Mouse (Mus musculus): ENCODE data around the gene Rhox8.
"Not testable (repeated sequence)": the region's sequence is repeated elsewhere in the genome, so short reads cannot be mapped to it uniquely, and the experiment has no call there.

The Rhox8 gene

DNA sequence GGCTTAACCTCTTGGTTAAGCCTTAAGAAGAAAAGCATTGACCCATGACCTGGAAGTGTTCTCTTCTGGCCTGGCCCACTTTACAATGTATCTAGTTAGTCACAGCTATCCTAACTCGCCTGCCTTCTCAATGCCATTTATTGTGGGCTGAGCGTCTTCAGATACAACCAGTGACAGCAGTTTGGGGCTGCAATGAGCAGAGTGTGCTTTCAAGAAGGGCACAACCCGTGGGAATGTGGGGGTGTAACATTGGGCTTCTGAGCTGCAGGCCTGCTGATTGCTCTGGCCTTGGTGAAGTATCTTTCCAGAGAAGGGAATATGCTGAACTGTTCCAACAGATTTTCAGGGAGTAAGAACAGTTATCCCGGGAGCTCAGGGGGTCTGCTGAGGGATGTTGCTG, at the start of gene Rhox8:
Gene Rhox8 (minus strand): TSS at position 101 of the 400 bp plus-strand sequence.
- no peak for DNase-seq (ENCODE audit: extremely low spot score)

DNA sequence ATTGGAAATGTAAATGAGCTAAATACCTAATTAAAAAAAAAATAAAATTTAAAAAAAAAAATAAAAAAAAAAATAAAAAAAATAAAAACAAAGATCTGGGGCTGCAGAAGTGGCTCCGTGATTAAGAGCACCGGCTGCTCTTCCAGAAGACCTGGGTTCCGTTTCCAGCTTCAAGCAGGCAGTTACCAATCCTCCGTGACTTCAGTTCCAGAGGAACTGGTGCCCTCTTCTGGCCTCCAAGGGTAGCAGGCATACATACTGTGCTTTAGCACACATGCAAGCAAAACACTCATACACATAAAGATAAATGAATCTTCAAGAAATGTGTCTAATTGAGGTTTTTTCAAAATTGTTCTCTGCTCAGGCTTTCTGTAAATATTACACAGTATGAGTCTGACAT, 37.6 kb upstream of the Rhox8 start:
- DNase-seq (ENCODE audit: extremely low spot score) = no peak

DNA sequence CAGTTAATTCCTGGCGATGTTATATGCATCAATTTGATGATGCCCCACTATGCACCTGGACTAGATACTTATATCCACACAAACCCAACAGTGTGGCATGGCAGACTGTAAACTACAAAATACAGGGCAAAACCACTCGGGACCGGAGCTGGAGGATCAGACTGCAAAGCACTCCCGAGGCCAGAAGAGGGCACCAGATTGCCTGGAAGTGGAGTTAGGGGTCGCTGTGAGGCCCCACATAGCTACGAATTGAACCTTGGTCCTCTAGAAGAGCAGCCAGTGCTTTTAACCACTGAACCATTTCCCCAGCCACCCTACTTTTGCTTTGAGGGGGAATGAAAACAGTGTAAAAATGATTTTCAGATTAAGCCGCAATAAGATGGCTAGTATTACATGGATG, 29.8 kb upstream of the Rhox8 start:
- DNase-seq (ENCODE audit: extremely low spot score) = peak; percentile 5

DNA sequence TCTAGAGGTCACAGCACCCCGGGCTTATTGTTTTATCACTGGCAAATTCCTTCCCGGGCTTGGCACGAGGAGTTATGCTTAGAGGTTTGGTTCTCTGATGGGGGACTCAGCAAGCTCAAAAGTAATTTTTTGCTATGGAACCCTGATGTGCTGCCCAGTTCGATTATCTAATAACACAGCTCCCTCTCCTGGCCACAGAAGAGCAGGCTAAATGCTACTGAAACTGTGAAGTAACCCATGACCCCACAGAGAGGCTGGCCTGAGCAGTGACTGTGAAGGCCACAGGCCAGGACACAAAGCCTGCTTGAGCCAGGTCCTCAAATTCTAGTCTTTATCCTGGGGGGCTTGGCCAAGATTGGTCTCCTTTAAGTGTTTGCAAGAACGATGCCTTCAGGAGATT, 25.0 kb upstream of the Rhox8 start:
- no peak for DNase-seq (ENCODE audit: extremely low spot score)

DNA sequence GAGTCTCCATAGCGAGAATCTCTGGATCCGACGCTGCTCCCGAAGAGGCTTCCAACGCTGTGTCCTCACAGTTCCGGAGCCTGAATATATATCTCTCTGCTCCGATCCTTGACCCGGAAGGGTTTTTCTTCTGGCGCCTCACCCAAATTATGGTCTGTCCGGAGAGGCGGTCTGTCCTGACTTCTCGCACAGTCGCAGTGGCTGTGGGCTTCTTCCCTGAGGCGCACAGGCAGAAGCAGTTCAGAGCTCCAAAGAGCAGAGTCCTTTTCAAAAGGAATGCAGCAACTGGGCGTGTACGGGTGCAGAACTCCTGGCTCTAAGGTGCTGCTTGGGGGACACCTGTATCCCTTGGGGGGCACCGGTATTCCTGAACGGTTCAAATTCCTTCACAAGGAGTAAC, 22.9 kb upstream of the Rhox8 start, which contains the start of gene Rhox9:
Gene Rhox9 (minus strand): TSS at position 101 of the 400 bp plus-strand sequence.
- DNase-seq (ENCODE audit: extremely low spot score) = not testable (repeated sequence)

DNA sequence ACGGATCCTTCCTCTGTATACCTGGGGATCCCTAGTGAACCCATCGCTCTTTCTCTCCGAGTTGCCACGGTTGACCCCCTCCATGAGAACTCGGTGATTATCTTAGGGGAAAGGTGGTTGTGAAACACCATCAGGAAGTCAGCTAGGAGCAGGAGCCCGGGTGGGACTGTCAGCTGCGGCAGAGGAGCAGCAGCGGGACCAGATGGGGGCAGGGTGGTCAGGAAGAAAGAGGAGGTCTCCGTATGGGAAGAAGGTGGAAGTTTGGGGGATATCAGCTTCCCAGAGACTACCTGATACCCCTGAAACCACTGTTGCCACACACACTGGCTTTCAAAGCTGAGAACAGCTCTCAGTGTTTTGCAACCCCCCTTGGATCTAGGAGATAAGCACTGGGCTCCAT, 18.4 kb upstream of the Rhox8 start, which contains the start of gene Rhox7b:
Gene Rhox7b (minus strand): TSS at position 101 of the 400 bp plus-strand sequence.
- not testable (repeated sequence) for DNase-seq (ENCODE audit: extremely low spot score)

DNA sequence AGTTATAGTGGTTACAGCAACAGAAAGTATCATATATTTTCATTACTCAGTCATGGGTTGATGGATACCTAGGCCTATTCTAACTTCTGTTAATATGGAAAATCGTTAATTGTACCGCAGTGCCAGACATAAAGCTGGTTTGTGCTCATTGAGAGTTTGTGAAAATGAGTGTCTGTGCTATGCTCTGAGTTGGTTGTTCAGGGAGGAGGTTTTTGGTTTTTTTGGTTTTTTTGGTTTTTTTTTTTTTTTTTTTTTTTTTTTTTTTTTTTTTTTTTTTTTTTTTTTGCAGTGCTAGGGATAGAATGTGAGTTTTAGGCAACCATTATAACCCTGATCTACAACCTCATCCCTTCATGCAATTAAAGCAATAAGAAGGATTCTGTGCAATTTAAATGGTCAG, 7.1 kb downstream of the Rhox8 start:
- no peak for DNase-seq (ENCODE audit: extremely low spot score)

DNA sequence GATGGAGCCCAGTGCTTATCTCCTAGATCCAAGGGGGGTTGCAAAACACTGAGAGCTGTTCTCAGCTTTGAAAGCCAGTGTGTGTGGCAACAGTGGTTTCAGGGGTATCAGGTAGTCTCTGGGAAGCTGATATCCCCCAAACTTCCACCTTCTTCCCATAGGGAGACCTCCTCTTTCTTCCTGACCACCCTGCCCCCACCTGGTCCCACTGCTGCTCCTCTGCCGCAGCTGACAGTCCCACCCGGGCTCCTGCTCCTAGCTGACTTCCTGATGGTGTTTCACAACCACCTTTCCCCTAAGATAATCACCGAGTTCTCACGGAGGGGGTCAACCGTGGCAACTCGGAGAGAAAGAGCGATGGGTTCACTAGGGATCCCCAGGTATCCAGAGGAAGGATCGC, 47.4 kb downstream of the Rhox8 start, which contains the start of gene Rhox7a:
Gene Rhox7a (plus strand): TSS at position 301 of the 400 bp plus-strand sequence.
- not testable (repeated sequence) for DNase-seq (ENCODE audit: extremely low spot score)

DNA sequence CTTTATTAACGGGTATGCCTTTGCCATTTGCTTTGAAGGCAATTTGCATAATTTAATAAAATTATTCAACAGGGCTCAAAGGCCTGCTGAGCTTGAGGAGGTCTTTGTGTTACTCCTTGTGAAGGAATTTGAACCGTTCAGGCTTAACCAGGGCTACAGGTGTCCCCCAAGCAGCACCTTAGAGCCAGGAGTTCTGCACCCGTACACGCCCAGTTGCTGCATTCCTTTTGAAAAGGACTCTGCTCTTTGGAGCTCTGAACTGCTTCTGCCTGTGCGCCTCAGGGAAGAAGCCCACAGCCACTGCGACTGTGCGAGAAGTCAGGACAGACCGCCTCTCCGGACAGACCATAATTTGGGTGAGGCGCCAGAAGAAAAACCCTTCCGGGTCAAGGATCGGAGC, 52.1 kb downstream of the Rhox8 start, which contains the start of gene Rhox6:
Gene Rhox6 (plus strand): TSS at position 301 of the 400 bp plus-strand sequence.
- DNase-seq (ENCODE audit: extremely low spot score) = not testable (repeated sequence)
